Mouse (Mus musculus): ENCODE data around the gene Triobp.

- no peak for TF ChIP-seq ZNF384 (IDR thresholded peaks at IDR 0.05; ENCODE audit: low read depth, low read length)
- TF ChIP-seq ZC3H11A (IDR thresholded peaks at IDR 0.05; ENCODE audit: borderline replicate concordance, low read depth, low read length) = no peak
Observed at GRCm38 (mm10) chr15:78927788-78928457, 19.6 kb upstream of the Triobp start.

All from ES-E14 (cell line).